Mouse (Mus musculus): ENCODE results near the gene Srrt.

Srrt gene

GRCm38 (mm10) chr5:137337190-137337589, 29.7 kb upstream of the Srrt start:
- no peak for DNase-seq

GRCm38 (mm10) chr5:137335066-137335465, 27.6 kb upstream of the Srrt start:
- no peak for DNase-seq

- DNase-seq = no peak
Measured at GRCm38 (mm10) chr5:137334317-137334716, 26.8 kb upstream of the Srrt start.

GRCm38 (mm10) chr5:137333512-137334174, 26.2 kb upstream of the Srrt start, which contains the start of gene Slc12a9:
Gene Slc12a9, minus strand, starts transcription at chr5:137333597.
- DNase-seq = peak; percentile 98

GRCm38 (mm10) chr5:137332857-137333511, 25.5 kb upstream of the Srrt start:
- DNase-seq = no peak

- DNase-seq = no peak
Measured at GRCm38 (mm10) chr5:137330910-137331309, 23.4 kb upstream of the Srrt start.

GRCm38 (mm10) chr5:137320996-137321395, 13.5 kb upstream of the Srrt start:
- DNase-seq = no peak

GRCm38 (mm10) chr5:137318570-137318969, 11.1 kb upstream of the Srrt start:
- DNase-seq = no peak

GRCm38 (mm10) chr5:137317361-137317760, 9.9 kb upstream of the Srrt start:
- no peak for DNase-seq

- DNase-seq = peak; percentile 58
Measured at GRCm38 (mm10) chr5:137315084-137315903, 7.8 kb upstream of the Srrt start.

- DNase-seq = peak; percentile 90
Measured at GRCm38 (mm10) chr5:137314193-137315083, 7.0 kb upstream of the Srrt start, which contains the start of gene Trip6. Gene Trip6, minus strand, starts transcription at chr5:137314404.

- DNase-seq = peak; percentile 46
Measured at GRCm38 (mm10) chr5:137313466-137314192, 6.2 kb upstream of the Srrt start.

GRCm38 (mm10) chr5:137308356-137308755, 882 bp upstream of the Srrt start:
- no peak for DNase-seq

GRCm38 (mm10) chr5:137306439-137307005, 952 bp downstream of the Srrt start:
- DNase-seq = no peak

GRCm38 (mm10) chr5:137305822-137306221, 1.7 kb downstream of the Srrt start:
- no peak for DNase-seq

- no peak for DNase-seq
Measured at GRCm38 (mm10) chr5:137304816-137305215, 2.7 kb downstream of the Srrt start.

GRCm38 (mm10) chr5:137304165-137304564, 3.3 kb downstream of the Srrt start:
- DNase-seq = no peak

GRCm38 (mm10) chr5:137303609-137304008, 3.9 kb downstream of the Srrt start:
- DNase-seq = no peak

GRCm38 (mm10) chr5:137301253-137301652, 6.2 kb downstream of the Srrt start:
- no peak for DNase-seq

- no peak for DNase-seq
Measured at GRCm38 (mm10) chr5:137299240-137299639, 8.2 kb downstream of the Srrt start.

GRCm38 (mm10) chr5:137297126-137297525, 10.3 kb downstream of the Srrt start:
- DNase-seq = no peak
